Mouse (Mus musculus) thymus, postnatal 14 days (tissue): Measurements from ENCODE around the gene Odf3b.

Experiments used
- DNase-seq: peaks from one replicate; pipeline ENCODE4 v3.0.0; 2021

Gene Odf3b

DNA sequence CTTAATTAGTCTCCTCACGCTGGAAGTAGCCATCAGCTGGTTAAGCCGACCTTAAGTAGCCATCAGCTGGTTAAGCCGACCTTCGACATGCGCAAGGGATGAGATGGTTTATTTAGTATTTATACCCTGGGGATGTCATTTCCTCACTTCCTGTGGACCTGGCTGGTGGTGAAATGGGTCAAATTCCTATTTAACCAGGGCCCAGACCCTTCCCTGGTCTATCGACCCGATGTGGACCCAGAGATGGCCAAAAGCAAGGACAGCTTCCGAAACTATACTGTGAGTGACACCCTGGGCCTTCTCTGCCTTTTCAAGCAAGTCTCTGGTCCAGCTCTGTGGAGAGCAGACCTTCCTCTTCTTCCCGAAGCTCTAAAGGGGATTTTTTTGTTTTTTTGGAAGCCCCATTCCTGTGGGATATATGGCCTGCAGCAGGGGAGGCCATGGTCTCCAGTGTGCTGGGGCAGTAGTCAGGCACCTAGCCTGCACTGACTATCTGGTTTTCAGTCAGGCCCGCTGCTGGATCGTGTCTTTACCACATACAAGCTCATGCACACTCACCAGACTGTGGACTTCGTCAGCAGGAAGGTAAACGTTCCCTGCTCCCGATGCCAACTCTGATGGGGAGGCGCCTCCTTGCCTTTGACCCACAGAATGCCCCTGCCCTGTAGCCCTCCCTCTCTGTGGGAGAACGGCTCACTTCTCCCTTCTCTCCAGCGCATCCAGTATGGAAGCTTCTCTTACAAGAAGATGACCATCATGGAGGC, 44.1 kb downstream of the Odf3b start:
- no peak for DNase-seq

DNA sequence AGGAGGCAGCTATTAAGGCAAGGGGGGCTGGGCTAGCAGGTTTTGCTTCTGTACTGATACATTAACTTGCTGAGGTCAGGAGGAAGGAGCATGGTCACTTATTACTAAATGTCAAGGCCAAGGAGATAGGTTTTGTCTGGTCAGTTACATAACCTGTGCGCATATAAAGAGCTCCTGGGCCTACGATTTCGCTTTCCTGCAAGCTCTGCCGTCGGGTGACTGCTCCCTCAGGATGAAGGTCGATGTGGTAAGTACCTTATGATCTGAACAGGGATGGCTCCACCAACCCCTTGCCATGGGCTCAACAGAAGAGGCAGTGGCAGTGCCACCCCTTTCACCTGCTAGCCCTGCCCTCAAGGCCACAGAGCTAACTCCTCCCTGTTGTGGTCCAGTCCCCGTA, 44.8 kb downstream of the Odf3b start, which contains the start of gene Miox:
TSS of gene Miox (plus strand) at position 128 of the 400 bp plus-strand sequence.
- no peak for DNase-seq
